Mouse (Mus musculus) liver, adult 2 months (tissue): ENCODE results near the gene Rhbg.

Source experiments
- CTCF ChIP-seq: fragments of 200-500 bp; IDR thresholded peaks from 2 replicates; pipeline ENCODE4 v1.5.1; 2011; ENCODE audit warnings: low read depth, low read length, control low read depth
- POLR2A ChIP-seq: fragments of 200-500 bp; IDR thresholded peaks from 2 replicates; pipeline ENCODE4 v1.6.1; 2011; ENCODE audit warnings: low read length, control low read depth; ENCODE audit not compliant: insufficient read depth; ENCODE audit errors: extremely low read depth

DNA sequence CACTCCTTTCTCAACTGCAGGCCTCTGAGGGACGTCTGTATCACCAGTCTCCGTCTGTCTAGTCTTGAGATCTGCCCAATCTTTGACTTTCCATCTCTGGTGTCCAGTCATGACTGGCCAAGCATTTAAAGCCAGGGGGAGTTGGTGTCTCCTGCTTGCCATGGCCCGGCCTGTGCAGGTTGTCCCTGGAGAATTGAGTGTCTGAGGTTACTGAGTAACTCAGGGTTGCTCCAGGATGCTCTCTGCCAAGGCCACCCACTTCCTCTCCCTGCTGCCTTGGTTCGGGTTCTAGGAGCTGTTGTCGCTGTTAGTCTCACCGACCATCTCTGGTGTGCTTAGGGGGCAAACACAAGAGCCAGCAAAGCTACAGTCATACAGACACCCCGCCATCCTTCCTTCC is 1.9 kb upstream of the Rhbg start:
- no peak for TF ChIP-seq CTCF
- no peak for TF ChIP-seq POLR2A
